Mouse (Mus musculus) limb, embryonic 14.5 days (tissue): Measurements from ENCODE around the gene Myadm. TPM values are rescaled to one million over a fixed set of nuclear protein-coding genes. Genes with fewer than 3 reads are reported as not detected.
A peak's percentile ranks its signal among the peaks of the same experiment; 100 is the strongest.

Experiments
- ATAC-seq: fragments of 200-750 bp; cut with Nextera tagmentation; 2 replicates; pipeline ENCODE4 v1.8.0; 2017; ENCODE audit warnings: low read depth, moderate number of reproducible peaks, moderate TSS enrichment; ENCODE audit not compliant: low FRiP score
- DNase-seq: peaks from one replicate; pipeline ENCODE4 v3.0.0-alpha.2; 2015; ENCODE audit warnings: low spot score
- H3K27ac ChIP-seq: fragments of 300-500 bp; sonication (generic); replicated peaks from 2 replicates; pipeline ENCODE4 v1.5.1; 2014; ENCODE audit warnings: low read depth, mild to moderate bottlenecking, low read length, moderate library complexity, mixed read lengths
- H3K27me3 ChIP-seq: fragments of 300-500 bp; sonication (generic); 2 replicates; pipeline ENCODE4 v1.6.1; 2014; ENCODE audit warnings: low read length, mixed read lengths; ENCODE audit not compliant: control insufficient read depth, insufficient read depth
- H3K36me3 ChIP-seq: fragments of 300-500 bp; sonication (generic); 2 replicates; pipeline ENCODE4 v1.6.1; 2014; ENCODE audit warnings: mild to moderate bottlenecking, low read length, moderate library complexity, mixed read lengths; ENCODE audit not compliant: control insufficient read depth, insufficient read depth
- H3K4me1 ChIP-seq: fragments of 300-500 bp; sonication (generic); 2 replicates; pipeline ENCODE4 v1.6.1; 2014; ENCODE audit warnings: antibody characterized with exemption, low read length, mixed read lengths; ENCODE audit not compliant: control insufficient read depth, insufficient read depth
- H3K4me2 ChIP-seq: fragments of 300-500 bp; sonication (generic); replicated peaks from 2 replicates; pipeline ENCODE4 v1.6.1; 2014; ENCODE audit warnings: low read depth, mild to moderate bottlenecking, low read length, moderate library complexity; ENCODE audit not compliant: severe bottlenecking
- H3K4me3 ChIP-seq: fragments of 300-500 bp; sonication (generic); replicated peaks from 2 replicates; pipeline ENCODE4 v1.5.1; 2014; ENCODE audit warnings: low read length
- H3K9ac ChIP-seq: fragments of 300-500 bp; sonication (generic); 2 replicates; pipeline ENCODE4 v1.6.1; 2014; ENCODE audit warnings: mild to moderate bottlenecking, low read depth, low read length, moderate library complexity; ENCODE audit not compliant: severe bottlenecking
- H3K9me3 ChIP-seq: fragments of 300-500 bp; sonication (generic); 2 replicates; pipeline ENCODE4 v1.6.1; 2016; ENCODE audit warnings: low read length; ENCODE audit not compliant: control insufficient read depth
- POLR2A ChIP-seq: fragments of 200-500 bp; IDR thresholded peaks from 2 replicates; pipeline ENCODE4 v1.8.0; 2012; ENCODE audit warnings: inconsistent platforms, mild to moderate bottlenecking, moderate library complexity, borderline replicate concordance; ENCODE audit not compliant: insufficient read depth, insufficient read length; ENCODE audit errors: extremely low read depth
- WGBS: fragments of 180-500 bp; shearing (Covaris S2); extraction: QIAGEN DNeasy Blood & Tissue Kit; methylation state at CpG from one replicate; pipeline ENCODE4 v1.1.7; 2014; 5-methylcytosine and 5-hydroxymethylcytosine counted together
- polyA plus RNA-seq, 2 experiments: library from polyadenylated mRNA; depleted of rRNA in 1 of 2; stranded (reverse) in 1 of 2; unstranded in 1 of 2; fragments of >200 nt; fragmentation: Nextera tagmentation in 1 of 2; extraction: Ambion mirVana in 1 of 2; gene quantifications; 2 replicates each; pipeline versions ENCODE4 v1.2.1 to v1.2.3; 2012 to 2014

Myadm gene
- polyA plus RNA-seq (2012; rRNA removed) (209 and 348 TPM in 2 replicates), polyA plus RNA-seq (2014; fragmentation: Nextera tagmentation; extraction: Ambion mirVana) (126 and 141 TPM in 2 replicates)

GRCm38 (mm10) chr7:3288976-3289970 lies at the start of gene Myadm, which contains the start of gene Prkcg:
Myadm (plus strand) TSS chr7:3289080.
Prkcg (plus strand) TSS chr7:3289179.
- peaks cover 9% of the 10 kb centered on the region for H3K36me3 ChIP-seq
- 0 out of 2 replicates have a peak, but pooled peaks have one; percentile 43 for TF ChIP-seq POLR2A
- peak within 1 kb of the TSS; percentile 72 for H3K4me2 ChIP-seq
- peak within 1 kb of the TSS; percentile 96 for H3K27ac ChIP-seq
- WGBS, result 3% methylated on average over 23 of the region's 30 CpGs
- ATAC-seq, result peak; percentile 56
- H3K9me3 ChIP-seq, result no peaks in the 10 kb centered on the region
- peak within 1 kb of the TSS; percentile 49 for H3K4me3 ChIP-seq
- H3K4me1 ChIP-seq, result peaks cover 28% of the 10 kb centered on the region
- peak; percentile 82 for DNase-seq
- H3K9ac ChIP-seq, result peak within 1 kb of the TSS; percentile 72
- H3K27me3 ChIP-seq, result no peaks in the 10 kb centered on the region

- H3K27me3 ChIP-seq, result no peaks in the 10 kb centered on the region
- no peak overlapping the region for H3K4me2 ChIP-seq
- DNase-seq (no peak), ATAC-seq (no peak)
- H3K36me3 ChIP-seq, result no peaks in the 10 kb centered on the region
- WGBS, result 76% methylated on average over 2 of the region's 2 CpGs
- no peak overlapping the region for H3K9ac ChIP-seq
- no peak for TF ChIP-seq POLR2A
- no peak overlapping the region for H3K27ac ChIP-seq
- no peaks in the 10 kb centered on the region for H3K9me3 ChIP-seq
- H3K4me3 ChIP-seq, result no peak overlapping the region
- no peaks in the 10 kb centered on the region for H3K4me1 ChIP-seq
These were observed 49.7 kb upstream of the Myadm start for GRCm38 (mm10) chr7:3239193-3239592.

GRCm38 (mm10) chr7:3260701-3261100 lies 28.2 kb upstream of the Myadm start:
- DNase-seq (no peak), ATAC-seq (no peak)
- 58% methylated on average over 3 of the region's 3 CpGs for WGBS
- Histone ChIP-seq H3K4me3 (no peak overlapping the region), H3K9me3 (no peaks in the 10 kb centered on the region), H3K36me3 (no peaks in the 10 kb centered on the region), H3K27me3 (no peaks in the 10 kb centered on the region), H3K27ac (no peak overlapping the region), H3K4me1 (no peaks in the 10 kb centered on the region), H3K9ac (no peak overlapping the region), H3K4me2 (no peak overlapping the region)
- no peak for TF ChIP-seq POLR2A

GRCm38 (mm10) chr7:3261446-3261845 lies 27.4 kb upstream of the Myadm start:
- ATAC-seq (no peak), DNase-seq (no peak)
- WGBS, result 70% methylated on average over 4 of the region's 4 CpGs
- H3K9me3 ChIP-seq, result no peaks in the 10 kb centered on the region
- no peak overlapping the region for H3K4me3 ChIP-seq
- H3K4me1 ChIP-seq, result no peaks in the 10 kb centered on the region
- H3K27ac ChIP-seq, result no peak overlapping the region
- H3K36me3 ChIP-seq, result no peaks in the 10 kb centered on the region
- no peak for TF ChIP-seq POLR2A
- no peaks in the 10 kb centered on the region for H3K27me3 ChIP-seq
- no peak overlapping the region for H3K4me2 ChIP-seq
- no peak overlapping the region for H3K9ac ChIP-seq

- TF ChIP-seq POLR2A, result no peak
- no peak for DNase-seq
- 36% methylated on average over 2 of the region's 2 CpGs for WGBS
These were observed 26.1 kb upstream of the Myadm start for GRCm38 (mm10) chr7:3262789-3263188.

More at GRCm38 (mm10) chr7:3262789-3263188, 26.1 kb upstream of the Myadm start:
- Histone ChIP-seq H3K9me3 (no peaks in the 10 kb centered on the region), H3K27ac (no peak overlapping the region), H3K4me3 (no peak overlapping the region), H3K27me3 (no peaks in the 10 kb centered on the region), H3K4me1 (no peaks in the 10 kb centered on the region), H3K36me3 (no peaks in the 10 kb centered on the region), H3K9ac (no peak overlapping the region), H3K4me2 (no peak overlapping the region)
- ATAC-seq, result no peak
